Mouse (Mus musculus) midbrain, embryonic 14.5 days (tissue): ENCODE data around the gene Bbox1. TPM values are rescaled to one million over a fixed set of nuclear protein-coding genes. Genes with fewer than 3 reads are reported as not detected.

ENCODE experiments used
- ATAC-seq: fragments of 200-750 bp; cut with Nextera tagmentation; 2 replicates; pipeline ENCODE4 v1.8.0; 2017; ENCODE audit warnings: moderate number of reproducible peaks, moderate library complexity; ENCODE audit not compliant: low FRiP score, low TSS enrichment
- DNase-seq: peaks from one replicate; pipeline ENCODE4 v3.0.0-alpha.2; 2015
- H3K27ac ChIP-seq: fragments of 300-500 bp; sonication (generic); replicated peaks from 2 replicates; pipeline ENCODE4 v1.5.1; 2014; ENCODE audit warnings: mild to moderate bottlenecking, low read depth, low read length, moderate library complexity
- H3K27me3 ChIP-seq: fragments of 300-500 bp; sonication (generic); 2 replicates; pipeline ENCODE4 v1.6.1; 2014; ENCODE audit warnings: low read length, control low read depth, mixed read lengths; ENCODE audit not compliant: control insufficient read depth, insufficient read depth
- H3K36me3 ChIP-seq: fragments of 300-500 bp; sonication (generic); 2 replicates; pipeline ENCODE4 v1.6.1; 2014; ENCODE audit warnings: low read length, control low read depth; ENCODE audit not compliant: control insufficient read depth, insufficient read depth
- H3K4me1 ChIP-seq: fragments of 300-500 bp; sonication (generic); 2 replicates; pipeline ENCODE4 v1.6.1; 2014; ENCODE audit warnings: mild to moderate bottlenecking, antibody characterized with exemption, low read length, control low read depth; ENCODE audit not compliant: control insufficient read depth, insufficient read depth
- H3K4me2 ChIP-seq: fragments of 300-500 bp; sonication (generic); 2 replicates; pipeline ENCODE4 v1.6.1; 2014; ENCODE audit warnings: mild to moderate bottlenecking, low read length, moderate library complexity
- H3K4me3 ChIP-seq: fragments of 300-500 bp; sonication (generic); replicated peaks from 2 replicates; pipeline ENCODE4 v1.5.1; 2014; ENCODE audit warnings: low read depth, low read length
- H3K9ac ChIP-seq: fragments of 300-500 bp; sonication (generic); replicated peaks from 2 replicates; pipeline ENCODE4 v1.6.1; 2014; ENCODE audit warnings: mild to moderate bottlenecking, low read length, moderate library complexity
- H3K9me3 ChIP-seq: fragments of 300-500 bp; sonication (generic); 2 replicates; pipeline ENCODE4 v1.6.1; 2016; ENCODE audit warnings: low read length, control low read depth, mixed read lengths; ENCODE audit not compliant: control insufficient read depth
- WGBS: fragments of 180-500 bp; shearing (Covaris S2); extraction: QIAGEN DNeasy Blood & Tissue Kit; methylation state at CpG from one replicate; pipeline ENCODE4 v1.1.7; 2014; 5-methylcytosine and 5-hydroxymethylcytosine counted together
- polyA plus RNA-seq: library from polyadenylated mRNA; unstranded; fragments of >200 nt; fragmentation: Nextera tagmentation; extraction: Ambion mirVana; gene quantifications from 2 replicates; pipeline ENCODE4 v1.2.1, GENCODE M21; 2014

Bbox1 gene
- polyA plus RNA-seq, 1 experiment from 2014 or later: 0.11 TPM

DNA sequence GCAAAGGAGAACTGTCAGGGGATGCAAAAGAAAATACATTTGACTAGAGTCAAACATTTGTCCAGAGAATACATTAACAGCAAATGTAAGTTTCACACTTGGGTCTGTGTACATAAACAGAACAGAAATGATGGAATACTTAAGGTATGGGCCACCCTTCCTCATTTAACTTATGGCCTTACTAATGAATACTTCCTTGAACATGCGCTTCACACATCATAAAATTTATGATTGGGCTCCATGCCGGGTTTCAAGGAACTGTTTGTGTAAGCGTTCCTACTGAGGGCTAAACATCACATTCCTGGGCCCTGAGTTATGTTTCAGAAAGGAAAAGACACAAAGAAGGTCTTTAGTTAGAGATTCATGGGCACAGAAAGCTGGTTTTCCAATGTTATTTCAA lies 19.4 kb downstream of the Bbox1 start:
- Histone ChIP-seq H3K4me3 (no peak overlapping the region), H3K9ac (no peak overlapping the region), H3K27ac (no peak overlapping the region), H3K4me2 (no peak overlapping the region), H3K9me3 (no peaks in the 10 kb centered on the region), H3K4me1 (no peaks in the 10 kb centered on the region), H3K36me3 (no peaks in the 10 kb centered on the region), H3K27me3 (no peaks in the 10 kb centered on the region)
- 91% methylated on average over 3 of the region's 3 CpGs for whole genome bisulfite sequencing
- no peak for DNase-seq
- no peak for ATAC-seq

DNA sequence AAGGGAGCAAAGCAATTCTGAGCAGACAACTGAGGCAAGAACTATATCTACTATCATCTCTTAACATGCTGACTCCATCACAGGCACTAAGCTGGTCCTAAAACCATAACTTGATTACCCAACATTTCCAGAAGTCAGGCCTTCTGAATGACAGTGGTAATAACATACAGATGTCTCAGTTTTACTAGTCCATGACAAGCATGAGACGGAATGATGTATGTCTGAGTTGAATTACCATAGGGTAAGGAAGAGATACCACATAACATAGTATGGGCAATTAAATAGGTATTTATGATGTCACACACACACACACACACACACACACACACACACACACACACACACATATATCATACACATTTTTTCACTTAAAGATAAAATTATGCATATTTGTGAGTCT lies 26.4 kb downstream of the Bbox1 start:
- DNase-seq (no peak), ATAC-seq (no peak)
- Histone ChIP-seq H3K27ac (no peak overlapping the region), H3K27me3 (no peaks in the 10 kb centered on the region), H3K4me3 (no peak overlapping the region), H3K36me3 (no peaks in the 10 kb centered on the region), H3K9me3 (no peaks in the 10 kb centered on the region), H3K4me1 (no peaks in the 10 kb centered on the region), H3K4me2 (no peak overlapping the region), H3K9ac (no peak overlapping the region)
- WGBS: 98% methylated on average over 1 of the region's 1 CpGs

DNA sequence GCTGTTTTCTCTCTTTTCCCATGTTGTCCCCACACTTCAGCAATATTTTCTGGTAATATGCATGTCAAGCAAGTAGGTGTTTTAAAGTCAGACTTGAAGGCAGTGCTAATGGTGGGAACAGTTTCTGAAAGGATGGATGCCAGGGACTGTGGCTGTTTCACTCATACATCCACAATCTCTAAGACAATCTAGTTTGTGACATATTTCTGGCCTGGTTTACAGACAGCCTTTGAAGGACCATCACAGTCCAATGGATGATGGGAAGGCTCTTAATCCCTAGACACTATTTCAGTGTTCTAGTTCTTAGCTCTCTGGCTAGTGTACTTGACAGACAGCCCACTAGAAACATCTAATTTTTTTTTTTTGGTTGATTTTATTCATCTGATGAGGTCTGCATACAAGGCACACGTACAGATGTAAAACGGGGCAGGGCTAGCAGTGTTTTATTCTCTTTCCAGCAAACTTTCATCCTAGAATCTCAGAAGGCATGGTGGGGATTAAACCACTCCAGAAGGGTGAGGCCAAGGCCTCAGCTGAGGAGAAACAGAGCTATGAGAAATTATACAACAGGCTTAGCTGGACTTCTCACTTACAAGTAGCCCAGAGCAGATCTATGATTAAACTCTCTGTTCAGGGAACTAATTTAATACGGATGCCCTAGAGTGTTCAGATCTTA lies 28.4 kb downstream of the Bbox1 start:
- 92% methylated on average over 3 of the region's 3 CpGs for WGBS

DNA sequence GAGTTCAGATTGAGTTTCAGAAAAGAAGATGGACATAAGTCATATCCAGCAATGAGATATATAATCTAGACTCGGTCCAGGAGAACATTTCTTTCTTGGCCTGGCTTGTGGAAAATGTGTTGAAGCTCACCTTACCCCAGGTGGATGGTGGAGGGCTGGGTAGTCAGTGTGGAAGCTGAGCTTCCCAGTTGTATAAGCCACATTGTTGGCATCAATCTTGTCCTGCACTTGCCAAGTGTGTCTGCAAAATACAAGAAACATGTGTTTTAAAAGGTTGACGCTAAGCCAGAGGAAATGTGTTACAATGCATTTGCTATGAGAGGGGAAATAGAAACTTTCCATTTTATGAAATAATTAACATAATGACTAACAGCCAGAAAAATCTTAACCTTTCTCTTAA lies 38.9 kb downstream of the Bbox1 start:
- no peak for DNase-seq
- ATAC-seq: no peak
- Histone ChIP-seq H3K27ac (no peak overlapping the region), H3K4me1 (no peaks in the 10 kb centered on the region), H3K9me3 (no peaks in the 10 kb centered on the region), H3K4me3 (no peak overlapping the region), H3K4me2 (no peak overlapping the region), H3K36me3 (no peaks in the 10 kb centered on the region), H3K9ac (no peak overlapping the region), H3K27me3 (no peaks in the 10 kb centered on the region)
- 78% methylated on average over 2 of the region's 2 CpGs for WGBS

More for the DNA sequence above, 28.4 kb downstream of the Bbox1 start:
- no peak overlapping the region for H3K4me3 ChIP-seq
- H3K27ac ChIP-seq: no peak overlapping the region
- no peaks in the 10 kb centered on the region for H3K36me3 ChIP-seq
- no peaks in the 10 kb centered on the region for H3K9me3 ChIP-seq
- H3K27me3 ChIP-seq: no peaks in the 10 kb centered on the region
- DNase-seq: no peak
- H3K9ac ChIP-seq: no peak overlapping the region
- no peak overlapping the region for H3K4me2 ChIP-seq
- no peaks in the 10 kb centered on the region for H3K4me1 ChIP-seq
- no peak for ATAC-seq

DNA sequence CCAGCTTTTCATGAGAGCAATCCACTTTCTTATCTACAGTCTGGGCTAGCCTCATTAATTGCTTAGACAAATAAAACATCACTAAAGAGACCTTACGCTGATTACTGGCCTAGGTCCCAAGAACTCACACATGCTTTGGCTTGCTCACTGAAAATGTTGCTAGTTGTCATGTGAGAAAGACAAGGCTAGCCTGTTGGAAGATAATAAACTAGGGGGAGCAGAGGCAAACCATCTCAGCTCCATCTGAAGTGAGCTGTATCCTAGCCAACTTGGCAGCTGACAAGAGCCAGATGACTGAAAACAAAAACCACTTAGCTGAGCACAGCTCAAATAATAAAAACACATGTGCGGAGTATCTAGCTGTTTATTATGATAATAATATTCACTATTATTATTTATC lies 40.2 kb downstream of the Bbox1 start:
- Histone ChIP-seq H3K4me3 (no peak overlapping the region), H3K4me1 (no peaks in the 10 kb centered on the region), H3K27ac (no peak overlapping the region), H3K27me3 (no peaks in the 10 kb centered on the region), H3K4me2 (no peak overlapping the region), H3K36me3 (no peaks in the 10 kb centered on the region), H3K9ac (no peak overlapping the region), H3K9me3 (no peaks in the 10 kb centered on the region)
- DNase-seq (no peak), ATAC-seq (no peak)
- 97% methylated on average over 2 of the region's 2 CpGs for WGBS

DNA sequence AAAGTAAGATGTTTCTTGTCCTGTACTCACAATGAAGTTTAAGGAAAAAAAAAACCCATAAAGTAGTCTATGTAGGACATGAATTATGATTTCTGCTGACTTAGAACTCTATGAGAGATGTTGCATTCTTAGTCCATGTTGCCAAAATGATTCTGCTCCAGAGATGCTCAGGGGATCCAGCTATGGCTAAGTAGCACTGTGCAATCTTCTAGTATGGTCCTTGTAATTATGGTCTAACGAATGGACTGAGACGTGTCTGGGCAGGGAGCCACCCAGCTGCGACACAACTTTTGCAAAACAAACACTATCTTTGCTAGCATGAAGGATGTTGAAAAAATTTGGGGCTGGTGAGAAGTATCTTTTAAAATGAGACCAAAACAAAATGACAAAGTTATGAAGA lies 45.1 kb downstream of the Bbox1 start:
- Histone ChIP-seq H3K4me2 (no peak overlapping the region), H3K27ac (no peak overlapping the region), H3K9ac (no peak overlapping the region), H3K27me3 (no peaks in the 10 kb centered on the region), H3K4me3 (no peak overlapping the region), H3K9me3 (no peaks in the 10 kb centered on the region), H3K4me1 (no peaks in the 10 kb centered on the region), H3K36me3 (no peaks in the 10 kb centered on the region)
- no peak for DNase-seq
- no peak for ATAC-seq
- WGBS: 93% methylated on average over 3 of the region's 3 CpGs

DNA sequence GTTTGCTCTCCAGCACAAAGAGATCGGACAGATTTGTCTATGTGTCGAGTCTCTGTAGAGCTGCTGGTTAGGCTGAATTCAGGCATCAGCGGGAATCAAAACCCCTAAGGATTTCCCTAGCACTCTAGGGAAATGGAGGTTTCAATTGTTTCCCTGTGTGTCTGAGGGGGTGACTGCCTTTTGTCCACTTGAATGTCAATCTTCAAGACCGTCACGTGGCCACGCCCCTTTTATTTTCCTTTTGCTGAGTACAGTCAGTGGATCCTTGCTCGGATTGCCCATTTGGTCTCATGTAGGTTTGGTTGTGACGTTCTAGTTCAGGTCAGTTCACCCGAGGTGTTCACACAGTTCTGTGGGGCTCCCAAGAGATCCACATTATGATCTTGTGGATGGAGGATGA lies 82.1 kb downstream of the Bbox1 start:
- WGBS: 77% methylated on average over 9 of the region's 9 CpGs
- H3K4me1 ChIP-seq: no peaks in the 10 kb centered on the region
- H3K27ac ChIP-seq: no peak overlapping the region
- ATAC-seq (no peak), DNase-seq (no peak)
- H3K9ac ChIP-seq: no peak overlapping the region
- H3K27me3 ChIP-seq: no peaks in the 10 kb centered on the region
- no peaks in the 10 kb centered on the region for H3K9me3 ChIP-seq
- H3K4me2 ChIP-seq: no peak overlapping the region
- no peaks in the 10 kb centered on the region for H3K36me3 ChIP-seq
- no peak overlapping the region for H3K4me3 ChIP-seq

DNA sequence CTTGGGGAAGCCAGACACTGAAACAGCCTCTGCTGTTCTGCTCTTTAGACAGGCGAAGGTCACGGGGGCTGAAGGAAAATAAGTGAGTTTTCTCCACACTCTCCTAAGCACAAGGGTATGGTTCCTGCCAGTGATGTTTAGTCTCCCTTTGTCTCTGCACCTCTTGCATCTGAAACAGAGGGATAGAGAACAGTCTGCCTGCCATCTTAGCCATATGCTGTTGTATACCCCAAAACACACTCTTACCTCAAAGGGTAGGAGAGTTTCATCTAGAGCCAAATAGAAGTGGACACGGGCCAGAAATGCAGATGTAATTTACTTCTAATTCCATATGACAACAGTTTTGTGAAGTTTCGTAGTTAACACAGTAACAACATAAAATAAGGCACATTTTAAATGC lies 83.6 kb downstream of the Bbox1 start:
- Histone ChIP-seq H3K27me3 (no peaks in the 10 kb centered on the region), H3K4me3 (no peak overlapping the region), H3K9me3 (no peaks in the 10 kb centered on the region), H3K36me3 (no peaks in the 10 kb centered on the region), H3K27ac (no peak overlapping the region), H3K4me1 (no peaks in the 10 kb centered on the region), H3K4me2 (no peak overlapping the region), H3K9ac (no peak overlapping the region)
- no peak for ATAC-seq
- no peak for DNase-seq
- 80% methylated on average over 4 of the region's 4 CpGs for WGBS
